Mouse (Mus musculus): ENCODE measurements around the gene Veph1. TPM values are rescaled to one million over a fixed set of nuclear protein-coding genes. Genes with fewer than 3 reads are reported as not detected.

Veph1 gene
- polyA plus RNA-seq, 1 experiment, result 7.7 TPM

DNA sequence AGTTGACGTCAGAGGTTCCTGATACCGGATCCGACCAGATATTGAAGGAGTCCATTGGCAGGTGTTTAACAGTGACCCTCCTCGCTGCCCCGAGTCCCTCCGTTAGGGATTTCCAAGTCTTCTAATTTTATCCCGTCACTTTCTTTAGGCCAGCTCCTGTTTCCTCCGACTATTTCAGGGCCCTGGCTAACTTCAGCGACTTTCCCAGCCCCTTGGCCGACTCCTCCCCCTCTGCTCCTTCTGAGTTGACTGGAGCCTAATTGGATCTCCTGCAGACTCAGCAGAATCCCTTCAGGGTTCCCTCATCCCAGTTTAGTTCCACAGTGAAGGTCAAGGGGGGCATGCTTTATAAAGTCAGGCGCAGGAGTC lies 75.4 kb downstream of the Veph1 start:
- H3K36me3 ChIP-seq (ENCODE audit: control insufficient read depth, insufficient read depth, low read length), result no peaks in the 10 kb centered on the region
- 11% methylated on average over 11 of the region's 11 CpGs for WGBS
- no peaks in the 10 kb centered on the region for H3K4me1 ChIP-seq (ENCODE audit: control insufficient read depth, insufficient read depth, low read length)
- no peak for TF ChIP-seq CTCF (conservative IDR thresholded peaks at IDR 0.05; ENCODE audit: insufficient read depth, insufficient read length, low read depth, low read length)
- TF ChIP-seq POLR2A (IDR thresholded peaks at IDR 0.05; ENCODE audit: low read depth, low read length), result no peak
- H3K27me3 ChIP-seq (replicated peaks; ENCODE audit: control insufficient read depth, insufficient read depth, low read length), result no peaks in the 10 kb centered on the region
- DNase-seq, result peak; percentile 40
- no peak overlapping the region for H3K27ac ChIP-seq (ENCODE audit: insufficient read depth, low read depth, low read length)
- H3K4me3 ChIP-seq (ENCODE audit: insufficient read depth, low read depth, low read length), result peak overlapping the region; percentile 31

GRCm38 (mm10) chr3:66220554-66221242 lies 75.9 kb downstream of the Veph1 start:
- TF ChIP-seq POLR2A (IDR thresholded peaks at IDR 0.05; ENCODE audit: low read depth, low read length) (no peak), CTCF (conservative IDR thresholded peaks at IDR 0.05; ENCODE audit: insufficient read depth, insufficient read length, low read depth, low read length) (no peak)
- H3K27ac ChIP-seq (ENCODE audit: insufficient read depth, low read depth, low read length), result no peak overlapping the region
- WGBS, result 18% methylated on average over 54 of the region's 54 CpGs
- peak overlapping the region; percentile 31 for H3K4me3 ChIP-seq (ENCODE audit: insufficient read depth, low read depth, low read length)
- no peaks in the 10 kb centered on the region for H3K27me3 ChIP-seq (replicated peaks; ENCODE audit: control insufficient read depth, insufficient read depth, low read length)
- no peaks in the 10 kb centered on the region for H3K36me3 ChIP-seq (ENCODE audit: control insufficient read depth, insufficient read depth, low read length)
- no peaks in the 10 kb centered on the region for H3K4me1 ChIP-seq (ENCODE audit: control insufficient read depth, insufficient read depth, low read length)
- peak; percentile 14 for DNase-seq

GRCm38 (mm10) chr3:66219655-66220191 lies 76.9 kb downstream of the Veph1 start, which contains the start of gene Ptx3:
Gene Ptx3, plus strand, starts transcription at chr3:66219910.
- no peak for DNase-seq
- no peak within 1 kb of the TSS for H3K27ac ChIP-seq (ENCODE audit: insufficient read depth, low read depth, low read length)
- 51% methylated on average over 20 of the region's 20 CpGs for WGBS

GRCm38 (mm10) chr3:66215759-66216158 lies 80.9 kb downstream of the Veph1 start:
- TF ChIP-seq POLR2A (IDR thresholded peaks at IDR 0.05; ENCODE audit: low read depth, low read length), result no peak
- no peak for TF ChIP-seq CTCF (conservative IDR thresholded peaks at IDR 0.05; ENCODE audit: insufficient read depth, insufficient read length, low read depth, low read length)
- no peaks in the 10 kb centered on the region for H3K27me3 ChIP-seq (replicated peaks; ENCODE audit: control insufficient read depth, insufficient read depth, low read length)
- H3K36me3 ChIP-seq (ENCODE audit: control insufficient read depth, insufficient read depth, low read length), result no peaks in the 10 kb centered on the region; the same call in 1 of the 2 replicates
- H3K27ac ChIP-seq (ENCODE audit: insufficient read depth, low read depth, low read length), result no peak overlapping the region
- no peak overlapping the region for H3K4me3 ChIP-seq (ENCODE audit: insufficient read depth, low read depth, low read length)
- DNase-seq, result no peak
- no peaks in the 10 kb centered on the region for H3K4me1 ChIP-seq (ENCODE audit: control insufficient read depth, insufficient read depth, low read length)
- 57% methylated on average over 8 of the region's 8 CpGs for WGBS

More at GRCm38 (mm10) chr3:66219655-66220191, 76.9 kb downstream of the Veph1 start, which contains the start of gene Ptx3:
- TF ChIP-seq CTCF (conservative IDR thresholded peaks at IDR 0.05; ENCODE audit: insufficient read depth, insufficient read length, low read depth, low read length) (no peak), POLR2A (IDR thresholded peaks at IDR 0.05; ENCODE audit: low read depth, low read length) (no peak)
- Histone ChIP-seq H3K4me3 (ENCODE audit: insufficient read depth, low read depth, low read length) (peak within 1 kb of the TSS; percentile 31), H3K27me3 (replicated peaks; ENCODE audit: control insufficient read depth, insufficient read depth, low read length) (no peaks in the 10 kb centered on the region), H3K36me3 (ENCODE audit: control insufficient read depth, insufficient read depth, low read length) (no peaks in the 10 kb centered on the region), H3K4me1 (ENCODE audit: control insufficient read depth, insufficient read depth, low read length) (no peaks in the 10 kb centered on the region)

GRCm38 (mm10) chr3:66213524-66213923 lies 83.1 kb downstream of the Veph1 start:
- Histone ChIP-seq H3K27ac (ENCODE audit: insufficient read depth, low read depth, low read length) (no peak overlapping the region), H3K27me3 (replicated peaks; ENCODE audit: control insufficient read depth, insufficient read depth, low read length) (no peaks in the 10 kb centered on the region), H3K36me3 (ENCODE audit: control insufficient read depth, insufficient read depth, low read length) (no peaks in the 10 kb centered on the region; the same call in 1 of the 2 replicates), H3K4me3 (ENCODE audit: insufficient read depth, low read depth, low read length) (no peak overlapping the region), H3K4me1 (ENCODE audit: control insufficient read depth, insufficient read depth, low read length) (no peaks in the 10 kb centered on the region)
- TF ChIP-seq POLR2A (IDR thresholded peaks at IDR 0.05; ENCODE audit: low read depth, low read length) (no peak), CTCF (conservative IDR thresholded peaks at IDR 0.05; ENCODE audit: insufficient read depth, insufficient read length, low read depth, low read length) (no peak)
- no peak for DNase-seq
- WGBS, result 83% methylated on average over 1 of the region's 1 CpGs

DNA sequence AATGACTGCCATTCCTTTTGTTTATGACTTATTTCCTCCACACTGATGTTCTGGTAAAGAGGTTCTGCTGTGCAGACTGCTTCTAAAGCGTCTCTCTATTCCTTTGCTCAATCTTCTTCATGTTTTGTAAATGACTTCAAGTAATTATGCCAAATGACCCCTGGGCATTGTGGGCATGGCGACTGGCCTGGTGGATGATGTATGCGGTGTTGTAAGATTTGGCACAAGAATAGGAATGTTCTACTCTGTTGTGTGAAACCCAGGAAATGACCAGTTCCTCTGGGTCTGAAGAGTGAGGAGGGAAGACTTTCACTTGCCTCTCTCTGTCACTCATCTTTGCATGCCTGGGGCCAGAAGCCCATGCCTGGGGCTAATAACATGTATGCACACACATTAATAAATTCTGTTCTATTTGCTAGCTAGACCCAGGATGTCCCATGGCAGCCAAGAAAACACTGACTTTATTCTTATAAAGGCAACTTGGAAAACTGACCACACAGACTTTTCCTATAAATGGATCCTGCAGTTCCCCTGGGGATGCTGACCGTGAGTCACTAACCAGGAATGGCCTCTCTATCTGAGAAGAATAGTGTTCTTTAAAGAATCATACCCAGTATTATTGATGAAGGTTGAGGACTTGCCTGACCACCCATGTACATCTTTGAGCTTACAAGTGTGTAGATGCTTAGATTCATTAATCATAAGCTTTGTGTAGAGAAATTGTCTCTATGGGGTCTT lies 87.6 kb downstream of the Veph1 start:
- Histone ChIP-seq H3K27ac (ENCODE audit: insufficient read depth, low read depth, low read length) (no peak overlapping the region), H3K4me3 (ENCODE audit: insufficient read depth, low read depth, low read length) (no peak overlapping the region), H3K36me3 (ENCODE audit: control insufficient read depth, insufficient read depth, low read length) (no peaks in the 10 kb centered on the region; the same call in 1 of the 2 replicates), H3K27me3 (replicated peaks; ENCODE audit: control insufficient read depth, insufficient read depth, low read length) (no peaks in the 10 kb centered on the region), H3K4me1 (ENCODE audit: control insufficient read depth, insufficient read depth, low read length) (no peaks in the 10 kb centered on the region)
- no peak for DNase-seq
- no peak for TF ChIP-seq CTCF (conservative IDR thresholded peaks at IDR 0.05; ENCODE audit: insufficient read depth, insufficient read length, low read depth, low read length)
- TF ChIP-seq POLR2A (IDR thresholded peaks at IDR 0.05; ENCODE audit: low read depth, low read length), result no peak
- 61% methylated on average over 4 of the region's 4 CpGs for WGBS
